Mouse (Mus musculus): ENCODE data around the gene Afdn. TPM values are rescaled to one million over a fixed set of nuclear protein-coding genes. Genes with fewer than 3 reads are reported as not detected.
"Not testable (repeated sequence)": the region's sequence is repeated elsewhere in the genome, so short reads cannot be mapped to it uniquely, and the experiment has no call there.

Afdn gene
- polyA plus RNA-seq, 1 experiment from 2014 or later: 78.1 TPM

DNA sequence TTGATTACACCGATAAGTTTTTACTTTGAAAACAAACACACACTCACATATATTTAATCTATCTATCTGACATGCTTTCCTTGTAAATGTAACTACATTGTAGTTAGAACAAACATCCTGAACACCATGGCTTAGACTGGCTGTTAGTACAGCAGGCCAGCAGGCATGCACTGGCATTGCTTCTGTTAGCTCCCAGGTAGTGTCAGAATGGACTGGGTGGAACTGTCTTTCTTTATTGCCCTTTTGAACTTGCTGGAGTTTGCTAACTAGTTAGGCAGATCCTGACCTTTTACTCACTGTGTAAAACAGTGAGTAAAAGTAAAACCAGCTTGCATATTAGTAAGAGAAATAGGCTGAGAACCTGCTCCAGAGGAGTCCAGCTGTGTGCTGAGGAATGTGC is 8.2 kb downstream of the Afdn start:
- no peak overlapping the region for H3K27ac ChIP-seq (replicated peaks in 1 of 2; ENCODE audit: control insufficient read depth in 1 of 2, insufficient read depth in 1 of 2, low read depth in 2 of 2, low read length in 2 of 2)
- WGBS: 93% methylated on average over 1 of the region's 1 CpGs
- H3K4me2 ChIP-seq (ENCODE audit: low read length): no peak overlapping the region
- H3K9me3 ChIP-seq (ENCODE audit: control insufficient read depth, low read length): no peaks in the 10 kb centered on the region
- H3K4me1 ChIP-seq (ENCODE audit: control insufficient read depth in 2 of 2, insufficient read depth in 2 of 2, low read length in 2 of 2): peaks cover 2 to 26% of the 10 kb centered on the region in 2 experiments; a peak in 2 of 4 replicates
- H3K9ac ChIP-seq (ENCODE audit: low read length): no peak overlapping the region
- ATAC-seq (ENCODE audit: insufficient number of reproducible peaks, insufficient read depth, low FRiP score, low read depth): no peak
- no peaks in the 10 kb centered on the region for H3K36me3 ChIP-seq (ENCODE audit: control insufficient read depth, insufficient read depth, low read length)
- H3K4me3 ChIP-seq (ENCODE audit: control insufficient read depth in 1 of 2, insufficient read depth in 1 of 2, low read depth in 1 of 2, low read length in 2 of 2): no peak overlapping the region
- no peaks in the 10 kb centered on the region for H3K27me3 ChIP-seq (ENCODE audit: control insufficient read depth, insufficient read depth, low read length)

DNA sequence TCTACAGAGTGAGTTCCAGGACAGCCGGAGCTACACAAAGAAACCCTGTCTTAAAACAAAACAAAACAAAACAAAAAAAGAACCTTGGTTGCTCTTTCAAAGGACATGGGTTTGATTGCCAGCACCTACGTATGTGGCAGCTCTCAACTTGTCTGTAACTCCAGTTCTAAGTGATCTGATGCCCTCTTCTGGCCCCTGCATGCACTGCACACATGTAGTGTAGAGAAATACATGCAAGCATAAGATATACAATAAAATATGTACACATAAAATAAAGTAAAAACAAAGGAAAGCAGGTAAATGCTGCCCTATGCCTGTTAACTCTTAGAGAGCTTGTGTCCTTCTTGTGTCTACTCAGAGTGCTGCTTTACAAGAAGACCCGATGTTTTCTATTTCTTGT is 8.9 kb downstream of the Afdn start:
- H3K9ac ChIP-seq (ENCODE audit: low read length): no peak overlapping the region
- WGBS: 94% methylated on average over 3 of the region's 3 CpGs
- H3K9me3 ChIP-seq (ENCODE audit: control insufficient read depth, low read length): no peaks in the 10 kb centered on the region
- no peak for ATAC-seq (ENCODE audit: insufficient number of reproducible peaks, insufficient read depth, low FRiP score, low read depth)
- peaks cover 2 to 21% of the 10 kb centered on the region in 2 experiments; a peak in 2 of 4 replicates for H3K4me1 ChIP-seq (ENCODE audit: control insufficient read depth in 2 of 2, insufficient read depth in 2 of 2, low read length in 2 of 2)
- H3K36me3 ChIP-seq (ENCODE audit: control insufficient read depth, insufficient read depth, low read length): no peaks in the 10 kb centered on the region
- H3K4me2 ChIP-seq (ENCODE audit: low read length): no peak overlapping the region
- H3K27me3 ChIP-seq (ENCODE audit: control insufficient read depth, insufficient read depth, low read length): no peaks in the 10 kb centered on the region
- H3K27ac ChIP-seq (replicated peaks in 1 of 2; ENCODE audit: control insufficient read depth in 1 of 2, insufficient read depth in 1 of 2, low read depth in 2 of 2, low read length in 2 of 2): no peak overlapping the region
- H3K4me3 ChIP-seq (ENCODE audit: control insufficient read depth in 1 of 2, insufficient read depth in 1 of 2, low read depth in 1 of 2, low read length in 2 of 2): no peak overlapping the region

DNA sequence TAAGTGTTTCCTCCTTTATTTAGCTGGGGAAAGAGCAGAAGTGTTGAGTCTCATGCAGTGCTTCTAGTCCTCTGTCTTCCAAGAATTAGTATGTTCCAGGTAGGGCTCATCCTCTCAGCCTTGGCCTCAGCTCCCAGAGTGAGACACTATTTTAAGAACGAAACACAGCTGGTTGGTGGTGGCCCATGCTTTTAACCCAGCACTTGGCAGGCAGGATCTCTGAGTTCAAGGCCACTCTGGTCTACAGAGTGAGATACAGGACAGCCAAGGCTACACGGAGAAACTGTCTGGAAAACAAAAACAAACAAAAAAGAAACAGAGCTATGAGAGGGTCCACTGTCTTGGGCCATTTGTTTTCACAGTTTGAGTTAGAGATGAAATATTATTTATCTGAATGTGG is 17.3 kb downstream of the Afdn start:
- WGBS: 44% methylated on average over 2 of the region's 2 CpGs

DNA sequence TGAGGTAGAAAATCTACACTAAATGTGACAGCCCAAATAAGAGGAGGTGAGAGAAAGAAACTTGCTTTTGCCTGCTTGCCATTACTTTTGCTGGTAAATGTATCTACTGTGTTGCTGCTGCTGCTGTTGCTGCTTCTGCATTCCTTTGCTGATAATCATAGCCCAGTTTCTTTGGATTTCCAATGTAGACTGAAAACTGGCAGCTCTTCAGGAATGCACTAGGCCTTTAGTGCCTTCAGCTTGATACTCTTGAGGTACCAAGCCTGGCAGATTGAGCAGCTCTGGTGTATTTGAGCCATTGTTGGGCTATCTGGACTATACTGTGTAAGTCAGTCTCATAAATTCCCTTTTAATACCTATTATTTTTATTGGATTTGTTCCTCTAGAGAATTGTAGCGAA is 18.5 kb downstream of the Afdn start:
- Histone ChIP-seq H3K27me3 (ENCODE audit: control insufficient read depth, insufficient read depth, low read length) (no peaks in the 10 kb centered on the region), H3K9me3 (ENCODE audit: control insufficient read depth, low read length) (no peaks in the 10 kb centered on the region), H3K4me3 (ENCODE audit: control insufficient read depth in 1 of 2, insufficient read depth in 1 of 2, low read depth in 1 of 2, low read length in 2 of 2) (no peak overlapping the region), H3K4me1 (ENCODE audit: control insufficient read depth in 2 of 2, insufficient read depth in 2 of 2, low read length in 2 of 2) (peaks cover 2 to 19% of the 10 kb centered on the region in 2 experiments; a peak in 3 of 4 replicates), H3K4me2 (ENCODE audit: low read length) (no peak overlapping the region), H3K36me3 (ENCODE audit: control insufficient read depth, insufficient read depth, low read length) (no peaks in the 10 kb centered on the region), H3K27ac (replicated peaks in 1 of 2; ENCODE audit: control insufficient read depth in 1 of 2, insufficient read depth in 1 of 2, low read depth in 2 of 2, low read length in 2 of 2) (no peak overlapping the region), H3K9ac (ENCODE audit: low read length) (no peak overlapping the region)
- ATAC-seq (ENCODE audit: insufficient number of reproducible peaks, insufficient read depth, low FRiP score, low read depth): no peak
- WGBS: 100% methylated on average over 1 of the region's 1 CpGs

More for the DNA sequence above, 17.3 kb downstream of the Afdn start:
- Histone ChIP-seq H3K27me3 (ENCODE audit: control insufficient read depth, insufficient read depth, low read length) (no peaks in the 10 kb centered on the region), H3K4me2 (ENCODE audit: low read length) (no peak overlapping the region), H3K4me1 (ENCODE audit: control insufficient read depth in 2 of 2, insufficient read depth in 2 of 2, low read length in 2 of 2) (peaks cover 0 to 11% of the 10 kb centered on the region in 2 experiments; a peak in 3 of 4 replicates), H3K27ac (replicated peaks in 1 of 2; ENCODE audit: control insufficient read depth in 1 of 2, insufficient read depth in 1 of 2, low read depth in 2 of 2, low read length in 2 of 2) (no peak overlapping the region), H3K9me3 (ENCODE audit: control insufficient read depth, low read length) (no peaks in the 10 kb centered on the region), H3K36me3 (ENCODE audit: control insufficient read depth, insufficient read depth, low read length) (no peaks in the 10 kb centered on the region), H3K9ac (ENCODE audit: low read length) (no peak overlapping the region), H3K4me3 (ENCODE audit: control insufficient read depth in 1 of 2, insufficient read depth in 1 of 2, low read depth in 1 of 2, low read length in 2 of 2) (no peak overlapping the region)
- no peak for ATAC-seq (ENCODE audit: insufficient number of reproducible peaks, insufficient read depth, low FRiP score, low read depth)

DNA sequence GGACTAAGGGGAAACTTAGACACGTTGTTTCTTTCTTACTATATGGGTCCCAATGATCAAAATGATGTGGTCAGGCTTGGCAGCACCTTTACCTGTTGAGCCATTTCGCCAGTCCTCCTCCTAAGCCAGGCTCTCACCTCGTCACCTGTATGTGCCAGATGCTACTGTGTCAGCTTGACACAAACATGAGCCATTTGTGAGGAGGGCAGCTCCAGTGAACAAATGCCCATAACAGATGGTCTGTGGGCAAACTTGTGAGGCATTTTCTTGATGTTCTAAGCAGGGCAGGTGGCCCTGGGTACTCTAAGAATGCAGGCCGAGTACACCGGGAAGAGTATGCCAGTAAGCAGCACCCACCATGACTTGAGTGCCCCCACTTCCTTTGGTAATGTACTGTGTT is 21.6 kb downstream of the Afdn start:
- no peaks in the 10 kb centered on the region for H3K27me3 ChIP-seq (ENCODE audit: control insufficient read depth, insufficient read depth, low read length)
- no peak overlapping the region for H3K9ac ChIP-seq (ENCODE audit: low read length)
- H3K4me2 ChIP-seq (ENCODE audit: low read length): no peak overlapping the region
- H3K27ac ChIP-seq (replicated peaks in 1 of 2; ENCODE audit: control insufficient read depth in 1 of 2, insufficient read depth in 1 of 2, low read depth in 2 of 2, low read length in 2 of 2): no peak overlapping the region
- ATAC-seq (ENCODE audit: insufficient number of reproducible peaks, insufficient read depth, low FRiP score, low read depth): no peak
- WGBS: 84% methylated on average over 5 of the region's 5 CpGs
- H3K36me3 ChIP-seq (ENCODE audit: control insufficient read depth, insufficient read depth, low read length): no peaks in the 10 kb centered on the region
- H3K9me3 ChIP-seq (ENCODE audit: control insufficient read depth, low read length): no peaks in the 10 kb centered on the region
- no peak overlapping the region for H3K4me3 ChIP-seq (ENCODE audit: control insufficient read depth in 1 of 2, insufficient read depth in 1 of 2, low read depth in 1 of 2, low read length in 2 of 2)
- peaks cover 2 to 32% of the 10 kb centered on the region in 2 experiments; a peak in 3 of 4 replicates for H3K4me1 ChIP-seq (ENCODE audit: control insufficient read depth in 2 of 2, insufficient read depth in 2 of 2, low read length in 2 of 2)

DNA sequence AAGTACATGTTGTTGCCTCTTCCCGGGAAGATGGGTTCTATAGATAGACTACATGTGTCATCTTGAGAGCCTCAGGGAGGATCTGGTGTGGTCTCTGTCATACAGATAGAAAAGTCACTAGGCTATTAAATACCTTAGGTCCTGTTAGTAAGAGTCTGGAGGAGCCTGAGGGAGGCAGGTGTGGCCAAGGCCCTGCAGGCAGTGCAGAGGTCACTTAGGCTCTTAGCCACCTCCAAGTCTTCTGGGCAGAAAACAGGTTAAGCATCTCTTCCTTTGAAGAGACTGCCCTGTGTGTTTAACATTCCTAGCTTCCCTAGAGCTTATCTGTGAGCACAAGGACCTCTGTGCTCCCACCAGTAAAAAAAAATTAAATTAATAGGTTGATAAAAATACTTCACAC is 23.1 kb downstream of the Afdn start:
- no peaks in the 10 kb centered on the region for H3K36me3 ChIP-seq (ENCODE audit: control insufficient read depth, insufficient read depth, low read length)
- H3K27ac ChIP-seq (replicated peaks in 1 of 2; ENCODE audit: control insufficient read depth in 1 of 2, insufficient read depth in 1 of 2, low read depth in 2 of 2, low read length in 2 of 2): no peak overlapping the region; a peak in 1 of 4 replicates
- no peak overlapping the region for H3K4me3 ChIP-seq (ENCODE audit: control insufficient read depth in 1 of 2, insufficient read depth in 1 of 2, low read depth in 1 of 2, low read length in 2 of 2)
- 31% methylated on average over 1 of the region's 1 CpGs for WGBS
- H3K9ac ChIP-seq (ENCODE audit: low read length): no peak overlapping the region
- no peak overlapping the region for H3K4me2 ChIP-seq (ENCODE audit: low read length)
- H3K9me3 ChIP-seq (ENCODE audit: control insufficient read depth, low read length): no peaks in the 10 kb centered on the region
- no peaks in the 10 kb centered on the region for H3K27me3 ChIP-seq (ENCODE audit: control insufficient read depth, insufficient read depth, low read length)
- H3K4me1 ChIP-seq (ENCODE audit: control insufficient read depth in 2 of 2, insufficient read depth in 2 of 2, low read length in 2 of 2): peaks cover 2 to 20% of the 10 kb centered on the region in 2 experiments; a peak in 2 of 4 replicates
- no peak for ATAC-seq (ENCODE audit: insufficient number of reproducible peaks, insufficient read depth, low FRiP score, low read depth)

DNA sequence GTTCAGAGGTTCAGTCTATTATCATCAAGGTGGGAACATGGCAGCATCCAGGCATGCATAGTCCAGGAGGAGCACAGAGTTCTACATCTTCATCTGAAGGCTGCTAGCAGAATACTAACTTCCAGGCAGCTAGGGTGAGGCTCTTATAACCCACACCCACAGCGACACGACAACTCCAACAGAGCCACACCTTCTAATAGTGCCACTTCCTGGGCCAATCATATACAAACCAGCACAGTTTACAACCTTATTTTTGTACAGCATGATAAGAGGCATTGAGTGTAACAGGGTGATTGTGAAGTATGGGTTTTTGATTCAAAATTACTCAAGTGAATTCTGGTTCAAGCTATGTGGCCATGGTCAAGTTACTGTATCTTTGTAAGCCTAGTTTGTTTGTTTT is 29.7 kb downstream of the Afdn start:
- 87% methylated on average over 2 of the region's 2 CpGs for WGBS
- H3K36me3 ChIP-seq (ENCODE audit: control insufficient read depth, insufficient read depth, low read length); ATAC-seq (ENCODE audit: insufficient number of reproducible peaks, insufficient read depth, low FRiP score, low read depth): not testable (repeated sequence)

DNA sequence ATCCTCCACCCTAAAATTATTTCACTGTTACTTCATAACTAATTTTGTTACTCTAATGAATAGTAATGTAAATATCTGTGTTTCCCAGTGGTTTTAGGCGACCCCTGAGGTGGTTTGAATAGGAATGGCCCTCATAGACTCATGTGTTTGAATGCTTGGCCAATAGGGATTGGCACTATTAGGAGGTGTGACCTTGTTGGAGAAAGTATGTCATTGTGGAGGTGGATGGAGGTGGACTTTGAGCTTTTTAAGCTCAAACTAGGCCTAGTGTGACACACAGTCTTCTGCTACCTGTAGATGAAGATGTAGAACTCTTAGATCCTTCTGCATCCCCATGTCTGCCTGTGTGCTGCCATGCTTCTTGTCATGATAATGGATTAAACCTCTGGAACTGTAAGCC is 37.4 kb downstream of the Afdn start:
- 76% methylated on average over 1 of the region's 1 CpGs for WGBS
- Histone ChIP-seq H3K4me3 (ENCODE audit: control insufficient read depth in 1 of 2, insufficient read depth in 1 of 2, low read depth in 1 of 2, low read length in 2 of 2) (no peak overlapping the region), H3K9ac (ENCODE audit: low read length) (no peak overlapping the region), H3K27me3 (ENCODE audit: control insufficient read depth, insufficient read depth, low read length) (no peaks in the 10 kb centered on the region), H3K36me3 (ENCODE audit: control insufficient read depth, insufficient read depth, low read length) (no peaks in the 10 kb centered on the region), H3K9me3 (ENCODE audit: control insufficient read depth, low read length) (no peaks in the 10 kb centered on the region), H3K4me1 (ENCODE audit: control insufficient read depth in 2 of 2, insufficient read depth in 2 of 2, low read length in 2 of 2) (no peaks in the 10 kb centered on the region), H3K27ac (replicated peaks in 1 of 2; ENCODE audit: control insufficient read depth in 1 of 2, insufficient read depth in 1 of 2, low read depth in 2 of 2, low read length in 2 of 2) (no peak overlapping the region), H3K4me2 (ENCODE audit: low read length) (no peak overlapping the region)
- no peak for ATAC-seq (ENCODE audit: insufficient number of reproducible peaks, insufficient read depth, low FRiP score, low read depth)

More for the DNA sequence above, 29.7 kb downstream of the Afdn start:
- H3K4me3 ChIP-seq (ENCODE audit: control insufficient read depth in 1 of 2, insufficient read depth in 1 of 2, low read depth in 1 of 2, low read length in 2 of 2); H3K27ac ChIP-seq (replicated peaks in 1 of 2; ENCODE audit: control insufficient read depth in 1 of 2, insufficient read depth in 1 of 2, low read depth in 2 of 2, low read length in 2 of 2); H3K27me3 ChIP-seq (ENCODE audit: control insufficient read depth, insufficient read depth, low read length); H3K9ac ChIP-seq (ENCODE audit: low read length); H3K4me2 ChIP-seq (ENCODE audit: low read length); H3K4me1 ChIP-seq (ENCODE audit: control insufficient read depth in 2 of 2, insufficient read depth in 2 of 2, low read length in 2 of 2); H3K9me3 ChIP-seq (ENCODE audit: control insufficient read depth, low read length): not testable (repeated sequence)
